Mouse (Mus musculus) ES-Bruce4 (cell line): ENCODE data around the gene Plin5. TPM values are rescaled to one million over a fixed set of nuclear protein-coding genes. Genes with fewer than 3 reads are reported as not detected.
A peak's percentile ranks its signal among the peaks of the same experiment; 100 is the strongest.

ENCODE experiments used
- H3K27ac ChIP-seq: 2 replicates; pipeline ENCODE4 v1.5.1; 2012; ENCODE audit warnings: low read length, inconsistent platforms; ENCODE audit not compliant: insufficient read depth
- H3K27me3 ChIP-seq: 2 replicates; pipeline ENCODE4 v1.6.1; 2012; ENCODE audit warnings: mild to moderate bottlenecking, low read length, inconsistent platforms; ENCODE audit not compliant: control insufficient read depth, poor library complexity, insufficient read depth, severe bottlenecking
- H3K36me3 ChIP-seq: 2 replicates; pipeline ENCODE4 v1.6.1; 2012; ENCODE audit warnings: inconsistent platforms, mild to moderate bottlenecking, low read length, moderate library complexity; ENCODE audit not compliant: control insufficient read depth, poor library complexity, insufficient read depth, severe bottlenecking
- H3K4me1 ChIP-seq: one replicate; pipeline ENCODE4 v1.8.1; 2011; ENCODE audit warnings: low read length; ENCODE audit not compliant: control insufficient read depth, insufficient read depth
- H3K4me3 ChIP-seq: 2 replicates; pipeline ENCODE4 v1.5.1; 2011; ENCODE audit warnings: low read depth, mild to moderate bottlenecking, low read length
- H3K9ac ChIP-seq: 2 replicates; pipeline ENCODE4 v1.6.1; 2012; ENCODE audit warnings: low read depth, mild to moderate bottlenecking, inconsistent platforms; ENCODE audit not compliant: poor library complexity, severe bottlenecking
- H3K9me3 ChIP-seq: replicated peaks from 2 replicates; pipeline ENCODE4 v1.6.1; 2012; ENCODE audit warnings: mild to moderate bottlenecking, low read length, inconsistent platforms; ENCODE audit not compliant: control insufficient read depth, poor library complexity, insufficient read depth, severe bottlenecking
- CTCF ChIP-seq: IDR thresholded peaks from one replicate; pipeline ENCODE4 v1.8.1; 2011; ENCODE audit warnings: low read depth, low read length
- EP300 ChIP-seq: IDR thresholded peaks from 2 replicates; pipeline ENCODE4 v1.6.1; 2011; ENCODE audit warnings: low read depth, low read length; ENCODE audit not compliant: insufficient read depth
- POLR2A ChIP-seq: IDR thresholded peaks from one replicate; pipeline ENCODE4 v1.8.1; 2011; ENCODE audit warnings: low read length; ENCODE audit not compliant: insufficient read depth
- polyA plus RNA-seq: library from polyadenylated mRNA; stranded (reverse); fragments of >200 nt; gene quantifications from 2 replicates; pipeline ENCODE4 v1.2.4, GENCODE M21; 2011; ENCODE audit warnings: low read depth; ENCODE audit not compliant: missing spikeins, insufficient read depth, insufficient read length

Gene Plin5
- polyA plus RNA-seq, 1 experiment, result 1.0 TPM

DNA sequence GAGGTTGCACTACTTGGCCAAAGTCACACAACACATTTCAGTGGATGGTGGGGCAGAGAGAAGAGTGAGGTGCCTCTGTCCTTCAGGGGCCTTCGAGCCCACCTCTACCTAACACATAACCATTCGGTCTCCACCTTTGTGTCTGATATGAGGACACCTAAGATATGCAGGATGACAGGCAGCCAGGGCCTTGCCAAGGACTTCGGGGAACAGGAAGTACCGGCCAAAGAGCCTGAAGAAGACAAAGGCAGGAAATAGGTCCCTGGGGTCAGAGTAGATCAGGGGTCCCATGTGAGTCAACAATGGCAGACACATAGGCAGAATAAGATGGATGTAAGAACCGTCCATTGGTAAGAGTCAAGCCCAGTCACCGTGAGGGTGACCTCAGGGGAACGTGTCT lies 19.2 kb upstream of the Plin5 start:
- H3K4me3 ChIP-seq, result no peak overlapping the region
- no peaks in the 10 kb centered on the region for H3K4me1 ChIP-seq
- no peaks in the 10 kb centered on the region for H3K9me3 ChIP-seq
- H3K27ac ChIP-seq, result no peak overlapping the region
- no peaks in the 10 kb centered on the region for H3K36me3 ChIP-seq
- no peaks in the 10 kb centered on the region for H3K27me3 ChIP-seq
- H3K9ac ChIP-seq, result no peak overlapping the region
- TF ChIP-seq POLR2A (no peak), EP300 (no peak), CTCF (no peak)

DNA sequence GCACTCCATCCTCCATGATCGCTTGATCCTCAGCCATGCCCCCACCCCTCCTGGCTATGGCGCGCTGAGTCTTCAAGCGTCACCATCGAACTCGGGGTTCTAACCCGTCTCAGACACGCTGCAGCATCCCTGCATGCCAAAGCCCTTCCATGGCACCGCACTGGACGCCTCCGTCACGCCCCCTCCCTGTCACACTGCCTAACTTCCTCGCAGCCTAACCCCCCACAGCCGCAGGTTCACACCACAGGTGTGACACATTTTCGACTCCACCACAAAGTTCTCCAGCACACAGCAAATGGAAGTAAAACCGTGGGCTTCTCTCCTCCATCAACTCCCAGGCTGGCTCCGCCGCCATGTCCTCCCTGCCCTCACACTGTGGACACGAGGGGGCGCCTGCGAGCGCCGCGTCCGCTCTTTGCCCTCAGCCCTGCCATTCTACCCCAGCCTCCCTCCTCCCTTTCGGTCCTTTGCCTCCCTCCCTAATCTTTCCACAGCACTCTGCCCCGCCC lies 17.1 kb upstream of the Plin5 start:
- peak overlapping the region; percentile 32 for H3K4me3 ChIP-seq
- H3K27ac ChIP-seq, result no peak overlapping the region
- H3K9ac ChIP-seq, result no peak overlapping the region
- no peaks in the 10 kb centered on the region for H3K36me3 ChIP-seq
- H3K9me3 ChIP-seq, result no peaks in the 10 kb centered on the region
- no peaks in the 10 kb centered on the region for H3K4me1 ChIP-seq
- no peaks in the 10 kb centered on the region for H3K27me3 ChIP-seq
- TF ChIP-seq CTCF (peak; percentile 89), POLR2A (no peak)

DNA sequence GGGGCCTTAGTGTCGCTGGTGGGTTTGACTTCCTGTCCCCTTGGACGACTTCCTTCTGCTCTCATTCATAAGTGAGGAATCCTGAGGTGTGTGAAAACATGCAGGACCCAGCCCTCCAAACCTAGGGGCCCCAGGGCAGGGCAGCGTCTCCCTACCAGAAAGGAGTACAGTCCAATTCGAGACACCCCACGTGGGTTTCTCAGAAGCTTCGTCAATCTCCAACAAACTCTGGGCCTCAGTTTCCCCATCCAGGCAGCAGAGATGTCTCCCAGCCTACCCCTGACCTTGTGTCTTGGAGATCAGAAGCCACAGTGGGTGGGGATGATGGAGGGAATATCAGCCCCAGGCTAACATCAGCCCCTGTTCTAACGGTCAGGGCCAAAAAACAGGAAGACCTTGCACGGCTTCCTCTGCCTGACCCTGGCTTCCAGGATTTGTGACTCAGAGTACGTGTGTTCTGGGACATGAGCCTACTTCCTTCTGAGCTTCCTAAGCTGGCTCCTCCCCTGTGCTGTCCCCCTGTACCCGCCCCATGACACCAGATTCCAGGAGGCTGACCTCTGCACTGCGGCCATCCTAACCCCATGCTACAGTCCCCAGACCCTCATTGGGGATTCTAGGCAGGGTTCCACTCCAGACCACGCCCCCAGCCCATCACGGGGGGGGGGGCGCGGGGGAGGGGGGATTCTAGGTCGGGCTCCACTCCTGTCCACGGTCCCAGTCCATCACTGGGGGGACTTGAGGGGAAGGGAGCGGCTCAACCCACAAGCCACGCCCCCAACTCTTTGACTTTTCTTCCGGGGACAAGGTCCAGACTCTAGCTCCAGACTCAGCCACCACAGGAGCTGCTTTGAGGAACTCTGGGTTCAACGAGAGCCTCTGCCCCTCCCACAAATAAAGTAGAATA lies 16.3 kb upstream of the Plin5 start:
- 0 out of 2 replicates have a peak overlapping the region, but pooled peaks have one; percentile 32 for H3K4me3 ChIP-seq
- H3K4me1 ChIP-seq, result no peaks in the 10 kb centered on the region
- H3K27me3 ChIP-seq, result no peaks in the 10 kb centered on the region
- no peaks in the 10 kb centered on the region for H3K36me3 ChIP-seq
- no peaks in the 10 kb centered on the region for H3K9me3 ChIP-seq
- TF ChIP-seq EP300 (no peak), CTCF (no peak), POLR2A (no peak)
- H3K9ac ChIP-seq, result no peak overlapping the region
- H3K27ac ChIP-seq, result no peak overlapping the region

DNA sequence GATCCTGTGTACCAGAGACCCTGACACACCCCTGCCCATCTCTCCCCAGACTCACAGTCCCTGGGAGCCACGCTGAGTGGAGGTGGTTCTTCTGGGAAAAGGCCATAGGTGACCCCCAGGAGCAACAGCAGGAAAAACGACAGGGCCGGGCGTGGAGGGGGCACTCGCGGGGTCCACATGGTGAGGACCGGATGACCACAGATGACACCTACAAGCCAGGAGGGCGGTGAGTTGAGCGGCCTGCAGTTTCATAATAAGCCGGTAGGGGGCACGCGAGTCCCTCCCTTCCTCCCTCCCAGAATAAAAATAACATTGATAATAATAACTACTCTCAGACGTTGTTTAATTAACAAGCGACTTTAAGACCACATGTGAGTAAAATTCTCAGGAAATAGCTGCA lies 15.3 kb upstream of the Plin5 start:
- TF ChIP-seq CTCF (peak; percentile 69), EP300 (no peak)
- no peak overlapping the region for H3K27ac ChIP-seq

DNA sequence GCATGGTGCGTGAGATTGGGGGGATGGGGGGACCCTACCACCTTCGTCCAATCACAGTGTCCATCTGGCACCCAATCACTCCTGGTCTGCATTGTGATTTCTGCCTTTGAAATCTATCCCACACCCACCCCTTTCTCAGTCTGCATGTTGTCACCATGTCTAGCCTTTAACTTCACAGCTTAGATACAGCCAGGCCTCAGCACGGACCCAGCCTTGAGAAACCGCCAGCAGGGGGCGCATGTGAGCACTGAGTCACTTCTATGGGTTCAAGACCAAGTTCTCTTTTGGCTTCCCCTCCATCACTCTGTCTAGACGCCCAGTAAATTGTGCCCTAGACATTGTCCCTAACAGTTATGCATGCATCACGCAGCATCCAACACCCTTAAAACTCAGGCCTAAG lies 14.4 kb upstream of the Plin5 start:
- Histone ChIP-seq H3K36me3 (no peaks in the 10 kb centered on the region), H3K9me3 (no peaks in the 10 kb centered on the region), H3K4me1 (no peaks in the 10 kb centered on the region), H3K27ac (no peak overlapping the region), H3K9ac (no peak overlapping the region), H3K27me3 (no peaks in the 10 kb centered on the region), H3K4me3 (no peak overlapping the region)
- TF ChIP-seq CTCF (peak; percentile 83), EP300 (no peak)

More for the DNA sequence above, 15.3 kb upstream of the Plin5 start:
- Histone ChIP-seq H3K9me3 (no peaks in the 10 kb centered on the region), H3K36me3 (no peaks in the 10 kb centered on the region), H3K27me3 (no peaks in the 10 kb centered on the region), H3K9ac (no peak overlapping the region), H3K4me3 (no peak overlapping the region), H3K4me1 (no peaks in the 10 kb centered on the region)

DNA sequence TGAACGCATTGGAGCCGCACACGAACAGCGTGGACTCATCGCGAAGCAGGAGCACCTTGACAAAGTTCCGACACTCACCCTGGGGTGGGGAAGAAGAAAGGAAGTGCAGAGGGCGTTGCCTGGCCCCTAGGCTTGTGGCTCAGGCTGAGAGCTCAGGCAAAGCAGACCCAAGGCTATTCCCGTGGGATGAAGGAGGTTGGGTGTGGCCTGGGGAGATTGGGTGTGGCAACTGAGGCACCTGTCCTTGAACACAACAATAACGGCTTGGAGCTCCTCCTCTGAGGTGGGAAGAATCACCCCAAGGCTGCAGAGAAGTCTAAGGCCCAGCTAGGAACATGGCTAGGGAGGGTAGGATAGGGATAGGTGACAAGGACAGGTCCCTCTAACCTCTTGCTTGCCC lies 13.7 kb upstream of the Plin5 start:
- Histone ChIP-seq H3K27me3 (no peaks in the 10 kb centered on the region), H3K27ac (no peak overlapping the region), H3K9me3 (no peaks in the 10 kb centered on the region), H3K9ac (no peak overlapping the region), H3K4me1 (no peaks in the 10 kb centered on the region), H3K4me3 (no peak overlapping the region), H3K36me3 (no peaks in the 10 kb centered on the region)
- TF ChIP-seq POLR2A (no peak), EP300 (0 out of 2 replicates have a peak, but pooled peaks have one; percentile 16), CTCF (no peak)
